Mouse (Mus musculus) hindbrain, postnatal 0 days (tissue): ENCODE results near the gene Fibp. TPM values are rescaled to one million over a fixed set of nuclear protein-coding genes. Genes with fewer than 3 reads are reported as not detected.

ENCODE experiments used
- ATAC-seq: fragments of 200-750 bp; cut with Nextera tagmentation; 2 replicates; pipeline ENCODE4 v1.8.0; 2017; ENCODE audit warnings: mild to moderate bottlenecking, moderate TSS enrichment, moderate library complexity
- DNase-seq: peaks from one replicate; pipeline ENCODE4 v3.0.0-alpha.2; 2015; ENCODE audit warnings: low spot score
- H3K27ac ChIP-seq: fragments of 300-500 bp; sonication (generic); 2 replicates; pipeline ENCODE4 v1.5.1; 2014; ENCODE audit warnings: mild to moderate bottlenecking
- H3K27me3 ChIP-seq: fragments of 300-500 bp; sonication (generic); 2 replicates; pipeline ENCODE4 v1.6.1; 2014; ENCODE audit warnings: low read length, mixed read lengths; ENCODE audit not compliant: insufficient read depth
- H3K36me3 ChIP-seq: fragments of 300-500 bp; sonication (generic); 2 replicates; pipeline ENCODE4 v1.6.1; 2014; ENCODE audit warnings: low read length, mixed read lengths; ENCODE audit not compliant: insufficient read depth
- H3K4me1 ChIP-seq: fragments of 300-500 bp; sonication (generic); 2 replicates; pipeline ENCODE4 v1.6.1; 2014; ENCODE audit warnings: antibody characterized with exemption, low read length, mixed read lengths; ENCODE audit not compliant: insufficient read depth
- H3K4me2 ChIP-seq: fragments of 300-500 bp; sonication (generic); 2 replicates; pipeline ENCODE4 v1.6.1; 2014; ENCODE audit warnings: low read depth, mild to moderate bottlenecking, low read length, moderate library complexity, mixed read lengths
- H3K4me3 ChIP-seq: fragments of 300-500 bp; sonication (generic); 2 replicates; pipeline ENCODE4 v1.5.1; 2014; ENCODE audit warnings: low read length
- H3K9ac ChIP-seq: fragments of 300-500 bp; sonication (generic); replicated peaks from 2 replicates; pipeline ENCODE4 v1.6.1; 2014; ENCODE audit warnings: mild to moderate bottlenecking, low read length, moderate library complexity, mixed read lengths
- H3K9me3 ChIP-seq: fragments of 300-500 bp; sonication (generic); 2 replicates; pipeline ENCODE4 v1.6.1; 2016; ENCODE audit warnings: low read length, mixed read lengths
- CTCF ChIP-seq: IDR thresholded peaks from 2 replicates; pipeline ENCODE4 v1.5.1; 2016; ENCODE audit warnings: antibody characterized with exemption, control low read depth, low read depth
- WGBS: fragments of 180-500 bp; shearing (Covaris S2); extraction: QIAGEN DNeasy Blood & Tissue Kit; methylation state at CpG from one replicate; pipeline ENCODE4 v1.1.7; 2014; 5-methylcytosine and 5-hydroxymethylcytosine counted together
- polyA plus RNA-seq: library from polyadenylated mRNA; unstranded; fragments of >200 nt; fragmentation: Nextera tagmentation; extraction: Ambion mirVana; gene quantifications from 2 replicates; pipeline ENCODE4 v1.2.1, GENCODE M21; 2015
- total RNA-seq: library from RNA; depleted of rRNA; stranded (reverse); fragments of >200 nt; gene quantifications from 2 replicates; pipeline ENCODE4 v1.2.3, GENCODE M21; 2014; rRNA removed

Fibp gene
- total and polyA plus RNA-seq, 2 experiments from 2014 or later: 103 to 172 TPM

DNA sequence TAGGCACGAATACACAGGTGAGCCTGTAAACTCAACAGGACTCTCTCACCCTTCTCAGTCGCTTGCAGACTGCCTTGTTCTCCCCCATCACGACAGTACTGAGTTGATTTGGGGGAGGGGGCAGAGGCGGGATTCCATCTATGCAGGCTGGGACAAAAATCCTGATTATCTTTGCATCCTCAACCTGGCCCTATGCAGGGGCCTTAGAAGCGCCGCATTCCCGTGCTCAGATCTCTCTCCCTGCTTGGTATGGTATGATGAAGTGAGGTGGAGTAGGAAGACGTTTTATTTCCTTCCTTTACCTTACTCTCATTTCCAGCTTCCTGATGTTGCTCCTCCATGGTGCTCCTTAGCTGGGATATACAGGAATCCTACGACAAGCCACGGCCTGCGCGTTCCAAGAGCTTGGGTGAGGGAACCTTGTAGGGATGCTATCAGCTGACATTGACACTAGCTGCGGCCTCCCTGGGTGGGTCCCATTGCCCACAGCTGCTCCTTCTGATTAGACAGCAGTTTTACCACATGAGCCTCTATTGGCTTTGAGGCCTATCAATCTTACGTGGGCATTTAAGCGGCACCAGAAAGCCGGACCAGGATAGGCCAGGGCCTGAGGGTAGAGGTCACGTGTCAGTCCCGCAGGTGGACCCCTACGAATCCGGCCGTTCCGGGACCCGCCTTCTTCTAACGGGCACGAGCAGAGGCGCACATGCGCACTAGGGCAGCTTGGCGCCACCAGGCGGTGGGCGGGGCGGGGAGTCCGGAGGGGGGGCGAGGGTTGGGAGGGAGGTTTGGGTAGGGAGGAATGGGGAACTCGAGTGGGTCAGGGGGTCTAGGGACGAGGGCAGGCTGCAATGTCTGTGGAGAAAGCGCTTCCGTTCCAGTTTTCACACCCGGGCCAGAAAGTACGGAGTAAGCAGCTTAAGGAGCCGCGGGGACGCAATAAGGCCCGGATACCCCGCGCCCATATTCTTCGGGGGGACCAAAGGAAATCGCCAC, 49.9 kb downstream of the Fibp start, which contains the start of gene Snx32:
Snx32 (minus strand) TSS at position 508 of the 996 bp plus-strand sequence.
- no peaks in the 10 kb centered on the region for H3K9me3 ChIP-seq
- 2% methylated on average over 47 of the region's 47 CpGs for WGBS
- peaks cover 16% of the 10 kb centered on the region for H3K4me1 ChIP-seq
- H3K4me3 ChIP-seq: peak within 1 kb of the TSS; percentile 53
- ATAC-seq (peak; percentile 99), DNase-seq (peak; percentile 99)
- peak within 1 kb of the TSS; percentile 70 for H3K9ac ChIP-seq
- peak within 1 kb of the TSS; percentile 82 for H3K27ac ChIP-seq
- TF ChIP-seq CTCF: peak; percentile 52
- no peaks in the 10 kb centered on the region for H3K27me3 ChIP-seq
- H3K4me2 ChIP-seq: peak within 1 kb of the TSS; percentile 80
- H3K36me3 ChIP-seq: no peaks in the 10 kb centered on the region

DNA sequence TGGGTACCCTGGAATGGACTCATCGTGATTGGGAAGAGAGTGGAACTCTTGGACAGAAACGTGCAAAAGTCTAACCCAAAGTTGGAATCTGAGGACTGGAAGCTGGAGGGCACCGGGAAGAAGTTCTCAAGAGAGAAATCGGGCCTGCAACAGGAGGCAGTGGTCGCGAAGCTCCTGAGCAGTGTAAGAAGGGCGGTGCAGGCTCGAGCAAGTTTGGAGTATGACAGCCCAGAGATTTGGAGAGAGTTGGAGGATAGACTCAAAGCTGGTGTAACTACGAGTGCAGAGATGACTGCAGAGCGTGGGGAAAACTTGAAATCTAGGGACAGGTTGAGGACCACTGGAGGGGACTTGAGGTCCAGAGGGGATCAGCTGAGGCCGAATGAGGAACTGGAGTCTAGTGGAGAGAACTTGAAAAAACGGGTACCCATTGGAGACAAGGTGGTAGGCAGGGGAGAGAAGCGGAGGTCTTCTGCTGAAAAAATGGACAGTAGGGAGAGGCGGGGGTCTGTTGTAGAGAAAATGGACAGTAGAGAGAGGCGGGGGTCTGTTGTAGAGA, 50.7 kb downstream of the Fibp start:
- H3K4me3 ChIP-seq: peak overlapping the region; percentile 53
- no peak for DNase-seq
- ATAC-seq: no peak
- peak overlapping the region; percentile 70 for H3K9ac ChIP-seq
- no peaks in the 10 kb centered on the region for H3K36me3 ChIP-seq
- 47% methylated on average over 15 of the region's 15 CpGs for WGBS
- H3K4me1 ChIP-seq: peaks cover 16% of the 10 kb centered on the region
- no peaks in the 10 kb centered on the region for H3K27me3 ChIP-seq
- H3K9me3 ChIP-seq: no peaks in the 10 kb centered on the region
- peak overlapping the region; percentile 27; the same call in 1 of the 2 replicates for H3K27ac ChIP-seq
- TF ChIP-seq CTCF: no peak
- H3K4me2 ChIP-seq: peak overlapping the region; percentile 80

DNA sequence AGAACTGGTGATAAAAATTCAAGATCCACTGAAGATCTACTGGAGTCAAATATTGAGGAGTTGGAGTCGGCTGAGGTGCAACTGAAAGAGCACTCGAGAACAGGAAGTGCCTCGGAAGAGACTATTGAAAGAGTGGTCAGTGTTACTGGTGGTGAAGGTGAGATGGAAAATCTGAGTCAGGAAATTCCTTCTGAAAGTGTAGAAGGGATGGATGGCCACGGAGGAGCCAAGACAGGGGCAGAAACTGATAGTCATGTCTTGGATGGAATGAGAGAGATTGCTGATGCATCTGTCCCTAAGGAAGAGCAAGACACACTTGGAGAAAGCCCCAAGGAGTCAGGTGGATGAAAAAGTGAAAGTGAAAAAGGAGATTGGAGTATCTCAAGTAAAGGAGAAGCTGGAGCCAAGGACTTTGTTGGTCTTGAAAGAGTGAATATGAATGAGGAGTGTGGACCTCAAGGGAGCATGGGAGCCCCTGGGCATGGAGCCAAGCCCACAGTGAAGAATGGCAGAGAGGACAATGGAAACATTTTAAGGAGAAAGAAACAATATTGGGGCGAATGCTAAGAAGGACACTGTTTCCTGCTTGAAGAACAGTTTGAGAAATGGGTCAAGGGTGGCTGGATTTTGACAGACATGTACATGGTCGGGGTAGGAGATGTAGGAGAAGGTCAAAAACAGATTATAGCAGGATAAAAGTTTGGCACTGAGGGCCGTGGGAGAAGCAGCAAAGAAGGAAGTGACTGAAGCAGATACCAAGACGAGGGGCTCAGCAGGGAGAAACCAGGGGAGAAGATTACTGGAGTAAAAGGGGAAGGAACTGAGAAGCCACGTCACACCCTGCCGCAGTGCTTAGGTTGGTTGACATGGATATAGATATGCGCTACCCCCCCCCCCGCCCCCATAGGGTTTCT, 51.9 kb downstream of the Fibp start:
- peaks cover 16% of the 10 kb centered on the region for H3K4me1 ChIP-seq

DNA sequence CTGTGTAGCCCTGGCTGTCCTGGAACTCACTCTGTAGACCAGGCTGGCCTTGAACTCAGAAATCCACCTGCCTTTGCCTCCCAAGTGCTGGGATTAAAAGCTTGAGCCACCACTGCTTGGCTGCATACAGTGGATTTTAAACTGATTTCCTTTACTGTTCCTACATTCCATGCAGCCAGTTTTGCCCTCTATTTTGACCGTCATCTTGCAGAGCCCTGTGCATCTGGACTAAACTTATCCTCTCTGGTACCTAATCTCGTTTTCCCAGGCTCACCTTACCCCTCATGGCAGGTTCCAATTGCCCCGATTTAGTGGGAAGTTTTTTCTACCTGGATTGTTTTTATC, 52.6 kb downstream of the Fibp start:
- H3K36me3 ChIP-seq: no peaks in the 10 kb centered on the region
- H3K9me3 ChIP-seq: no peaks in the 10 kb centered on the region
- 86% methylated on average over 3 of the region's 3 CpGs for WGBS
- DNase-seq (no peak), ATAC-seq (no peak)
- H3K27me3 ChIP-seq: no peaks in the 10 kb centered on the region
- H3K9ac ChIP-seq: no peak overlapping the region
- H3K4me3 ChIP-seq: no peak overlapping the region
- peaks cover 16% of the 10 kb centered on the region for H3K4me1 ChIP-seq
- no peak overlapping the region for H3K27ac ChIP-seq
- no peak overlapping the region for H3K4me2 ChIP-seq
- TF ChIP-seq CTCF: no peak

More for the DNA sequence above, 51.9 kb downstream of the Fibp start:
- WGBS: 77% methylated on average over 12 of the region's 12 CpGs
- ATAC-seq (no peak), DNase-seq (peak; percentile 39)
- H3K36me3 ChIP-seq: no peaks in the 10 kb centered on the region
- H3K4me2 ChIP-seq: peak overlapping the region; percentile 23
- H3K9ac ChIP-seq: no peak overlapping the region
- no peaks in the 10 kb centered on the region for H3K9me3 ChIP-seq
- no peaks in the 10 kb centered on the region for H3K27me3 ChIP-seq
- H3K27ac ChIP-seq: no peak overlapping the region
- TF ChIP-seq CTCF: no peak
- H3K4me3 ChIP-seq: no peak overlapping the region

Other genes with a start within 250 kb of the Fibp start
- 60.3 and 63.6 TPM in 2 replicates for gene Pacs1, start 187.5 kb upstream of the Fibp start, total RNA-seq
- 33.1 and 41.0 TPM in 2 replicates for gene Pacs1, start 187.5 kb upstream of the Fibp start, polyA plus RNA-seq
- gene Sf3b2, start 165.2 kb upstream of the Fibp start, total RNA-seq: 266 and 341 TPM in 2 replicates
- 322 and 334 TPM in 2 replicates for gene Sf3b2, start 165.2 kb upstream of the Fibp start, polyA plus RNA-seq
- 25.0 and 27.3 TPM in 2 replicates for gene Gal3st3, start 162.3 kb upstream of the Fibp start, total RNA-seq
- gene Gal3st3, start 162.3 kb upstream of the Fibp start, polyA plus RNA-seq: 26.9 and 31.9 TPM in 2 replicates
- gene Catsper1, start 124.9 kb upstream of the Fibp start, total RNA-seq: not detected in 2 replicates
- gene Catsper1, start 124.9 kb upstream of the Fibp start, polyA plus RNA-seq: not detected in 2 replicates
- gene Cst6, start 111.0 kb upstream of the Fibp start, total RNA-seq: 0.50 and 9.8 TPM in 2 replicates
- 14.9 and 16.1 TPM in 2 replicates for gene Cst6, start 111.0 kb upstream of the Fibp start, polyA plus RNA-seq
- gene Eif1ad, start 93.9 kb upstream of the Fibp start, total RNA-seq: 21.2 and 25.2 TPM in 2 replicates
- gene Eif1ad, start 93.9 kb upstream of the Fibp start, polyA plus RNA-seq: 46.7 and 49.2 TPM in 2 replicates
- gene Banf1, start 93.4 kb upstream of the Fibp start, total RNA-seq: 78.3 and 95.8 TPM in 2 replicates
- 316 and 319 TPM in 2 replicates for gene Banf1, start 93.4 kb upstream of the Fibp start, polyA plus RNA-seq
- 23.2 and 30.5 TPM in 2 replicates for gene Sart1, start 71.9 kb upstream of the Fibp start, total RNA-seq
- 45.0 and 47.4 TPM in 2 replicates for gene Sart1, start 71.9 kb upstream of the Fibp start, polyA plus RNA-seq
- gene Tsga10ip, start 58.1 kb upstream of the Fibp start, total RNA-seq: not detected in 2 replicates
- gene Tsga10ip, start 58.1 kb upstream of the Fibp start, polyA plus RNA-seq: not detected in 2 replicates
- 111 and 123 TPM in 2 replicates for gene Drap1, start 35.6 kb upstream of the Fibp start, total RNA-seq
- 331 and 338 TPM in 2 replicates for gene Drap1, start 35.6 kb upstream of the Fibp start, polyA plus RNA-seq
- gene AI837181, start 35.5 kb upstream of the Fibp start, total RNA-seq: 85.1 and 100 TPM in 2 replicates
- gene AI837181, start 35.5 kb upstream of the Fibp start, polyA plus RNA-seq: 81.8 and 82.8 TPM in 2 replicates
- not detected in 2 replicates for gene Fosl1, start 13.1 kb upstream of the Fibp start, total RNA-seq
- not detected in 2 replicates for gene Fosl1, start 13.1 kb upstream of the Fibp start, polyA plus RNA-seq
- gene Ccdc85b, start 2.7 kb upstream of the Fibp start, total RNA-seq: 17.4 and 18.5 TPM in 2 replicates
- 16.0 and 16.1 TPM in 2 replicates for gene Ccdc85b, start 2.7 kb upstream of the Fibp start, polyA plus RNA-seq
- 1.2 and 4.5 TPM in 2 replicates for gene Ctsw, start 7.9 kb downstream of the Fibp start, total RNA-seq
- 1.6 and 2.0 TPM in 2 replicates for gene Ctsw, start 7.9 kb downstream of the Fibp start, polyA plus RNA-seq
- 46.3 and 49.3 TPM in 2 replicates for gene Efemp2, start 13.3 kb downstream of the Fibp start, total RNA-seq
- 36.5 and 41.7 TPM in 2 replicates for gene Efemp2, start 13.3 kb downstream of the Fibp start, polyA plus RNA-seq
- 56.8 and 58.8 TPM in 2 replicates for gene Mus81, start 27.8 kb downstream of the Fibp start, total RNA-seq
- 27.4 and 27.7 TPM in 2 replicates for gene Mus81, start 27.8 kb downstream of the Fibp start, polyA plus RNA-seq
- 1,468 and 1,477 TPM in 2 replicates for gene Cfl1, start 29.8 kb downstream of the Fibp start, total RNA-seq
- gene Cfl1, start 29.8 kb downstream of the Fibp start, polyA plus RNA-seq: 3,076 and 3,214 TPM in 2 replicates
- 3.8 and 4.8 TPM in 2 replicates for gene 1700020D05Rik, start 43.2 kb downstream of the Fibp start, total RNA-seq
- gene 1700020D05Rik, start 43.2 kb downstream of the Fibp start, polyA plus RNA-seq: not detected in 2 replicates
- 78.0 and 79.0 TPM in 2 replicates for gene Snx32, start 49.9 kb downstream of the Fibp start, total RNA-seq
- gene Snx32, start 49.9 kb downstream of the Fibp start, polyA plus RNA-seq: 75.0 and 79.6 TPM in 2 replicates
- not detected in 2 replicates for gene Ovol1, start 100.0 kb downstream of the Fibp start, total RNA-seq
- 0.25 TPM in 1 of 2 replicates, not detected in the other for gene Ovol1, start 100.0 kb downstream of the Fibp start, polyA plus RNA-seq
- gene Ap5b1, start 107.4 kb downstream of the Fibp start, total RNA-seq: 15.0 and 19.3 TPM in 2 replicates
- gene Ap5b1, start 107.4 kb downstream of the Fibp start, polyA plus RNA-seq: 2.3 and 2.6 TPM in 2 replicates
- 33.6 and 40.4 TPM in 2 replicates for gene Rnaseh2c, start 141.3 kb downstream of the Fibp start, total RNA-seq
- 66.4 and 75.4 TPM in 2 replicates for gene Rnaseh2c, start 141.3 kb downstream of the Fibp start, polyA plus RNA-seq
- gene Kat5, start 149.6 kb downstream of the Fibp start, total RNA-seq: 95.2 and 163 TPM in 2 replicates
- gene Kat5, start 149.6 kb downstream of the Fibp start, polyA plus RNA-seq: 72.0 and 74.0 TPM in 2 replicates
- gene Rela, start 176.9 kb downstream of the Fibp start, total RNA-seq: 40.1 and 40.8 TPM in 2 replicates
- 30.3 and 33.1 TPM in 2 replicates for gene Rela, start 176.9 kb downstream of the Fibp start, polyA plus RNA-seq
- gene Sipa1, start 203.1 kb downstream of the Fibp start, total RNA-seq: 25.6 and 43.2 TPM in 2 replicates
- 18.7 and 18.8 TPM in 2 replicates for gene Sipa1, start 203.1 kb downstream of the Fibp start, polyA plus RNA-seq
- 20.6 and 20.7 TPM in 2 replicates for gene Map3k11, start 228.1 kb downstream of the Fibp start, total RNA-seq
- gene Map3k11, start 228.1 kb downstream of the Fibp start, polyA plus RNA-seq: 10.0 and 10.7 TPM in 2 replicates
- gene Pcnx3, start 228.3 kb downstream of the Fibp start, total RNA-seq: 75.1 and 97.0 TPM in 2 replicates
- 16.8 and 17.2 TPM in 2 replicates for gene Pcnx3, start 228.3 kb downstream of the Fibp start, polyA plus RNA-seq
- gene Kcnk7, start 243.8 kb downstream of the Fibp start, total RNA-seq: not detected in 2 replicates
- 0.19 and 0.61 TPM in 2 replicates for gene Kcnk7, start 243.8 kb downstream of the Fibp start, polyA plus RNA-seq